Mouse (Mus musculus) hindlimb bud, embryonic 11.5 days (tissue): ENCODE measurements around the gene Ccdc155.
"Not testable (repeated sequence)": the region's sequence is repeated elsewhere in the genome, so short reads cannot be mapped to it uniquely, and the experiment has no call there.

Experiments
- DNase-seq: peaks from one replicate; pipeline ENCODE4 v3.0.0-alpha.2; 2012; ENCODE audit warnings: low read depth, low spot score; ENCODE audit errors: extremely low spot score

Ccdc155 gene

GRCm38 (mm10) chr7:45165701-45166100 lies 39.0 kb downstream of the Ccdc155 start:
- no peak for DNase-seq

- no peak for DNase-seq
Measured at GRCm38 (mm10) chr7:45164833-45165232, 39.9 kb downstream of the Ccdc155 start.

- no peak for DNase-seq
Measured at GRCm38 (mm10) chr7:45163735-45164490, 40.8 kb downstream of the Ccdc155 start, which contains the start of gene Slc17a7. Gene Slc17a7 (plus strand): TSS chr7:45163949.

DNA sequence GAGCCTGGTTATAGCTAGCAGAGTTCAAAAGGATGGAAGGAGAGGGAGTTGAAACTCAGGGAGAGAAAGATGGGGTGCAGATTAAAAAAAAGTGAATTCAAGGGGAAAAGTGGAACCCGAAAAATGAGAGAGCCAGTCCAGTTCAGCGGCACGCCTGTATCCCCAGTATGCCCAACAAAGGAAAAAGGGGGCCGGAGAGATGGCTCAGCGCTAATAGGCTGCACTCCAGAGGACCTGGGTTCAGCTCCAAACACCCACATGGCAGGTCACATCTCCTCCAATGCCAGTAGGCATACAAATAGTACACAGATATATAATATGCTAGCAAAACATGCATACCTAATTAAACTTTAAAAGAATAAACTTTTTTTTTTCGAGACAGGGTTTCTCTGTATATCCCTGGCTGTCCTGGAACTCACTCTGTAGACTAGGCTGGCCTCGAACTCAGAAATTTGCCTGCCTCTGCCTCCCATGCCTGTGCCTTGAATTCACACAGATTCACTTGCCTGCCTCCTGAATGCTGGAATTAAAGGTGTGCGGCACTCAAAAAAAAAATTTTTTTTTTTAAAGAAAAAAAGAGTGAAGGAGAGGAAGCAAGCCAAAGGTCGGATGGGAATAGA lies 41.6 kb downstream of the Ccdc155 start:
- DNase-seq: no peak

DNA sequence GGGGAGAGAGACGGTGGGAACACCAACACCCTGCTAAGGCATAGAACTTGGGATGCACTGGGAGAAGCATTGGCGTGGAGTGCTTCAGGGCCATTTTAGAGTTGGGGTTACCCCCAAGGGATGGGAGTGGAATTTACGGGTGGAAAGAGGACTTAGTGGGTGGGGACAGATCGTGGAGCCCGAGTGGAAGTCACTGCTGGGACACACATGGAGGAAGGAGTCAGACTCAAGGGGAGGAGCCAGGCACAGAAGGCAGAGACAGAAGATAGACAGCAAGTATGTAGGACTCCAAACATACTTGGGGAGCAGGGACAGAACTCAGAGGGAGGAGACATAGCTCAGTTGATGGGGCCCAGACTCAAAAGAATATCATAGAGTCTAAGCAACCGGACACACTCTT lies 42.1 kb downstream of the Ccdc155 start:
- no peak for DNase-seq

DNA sequence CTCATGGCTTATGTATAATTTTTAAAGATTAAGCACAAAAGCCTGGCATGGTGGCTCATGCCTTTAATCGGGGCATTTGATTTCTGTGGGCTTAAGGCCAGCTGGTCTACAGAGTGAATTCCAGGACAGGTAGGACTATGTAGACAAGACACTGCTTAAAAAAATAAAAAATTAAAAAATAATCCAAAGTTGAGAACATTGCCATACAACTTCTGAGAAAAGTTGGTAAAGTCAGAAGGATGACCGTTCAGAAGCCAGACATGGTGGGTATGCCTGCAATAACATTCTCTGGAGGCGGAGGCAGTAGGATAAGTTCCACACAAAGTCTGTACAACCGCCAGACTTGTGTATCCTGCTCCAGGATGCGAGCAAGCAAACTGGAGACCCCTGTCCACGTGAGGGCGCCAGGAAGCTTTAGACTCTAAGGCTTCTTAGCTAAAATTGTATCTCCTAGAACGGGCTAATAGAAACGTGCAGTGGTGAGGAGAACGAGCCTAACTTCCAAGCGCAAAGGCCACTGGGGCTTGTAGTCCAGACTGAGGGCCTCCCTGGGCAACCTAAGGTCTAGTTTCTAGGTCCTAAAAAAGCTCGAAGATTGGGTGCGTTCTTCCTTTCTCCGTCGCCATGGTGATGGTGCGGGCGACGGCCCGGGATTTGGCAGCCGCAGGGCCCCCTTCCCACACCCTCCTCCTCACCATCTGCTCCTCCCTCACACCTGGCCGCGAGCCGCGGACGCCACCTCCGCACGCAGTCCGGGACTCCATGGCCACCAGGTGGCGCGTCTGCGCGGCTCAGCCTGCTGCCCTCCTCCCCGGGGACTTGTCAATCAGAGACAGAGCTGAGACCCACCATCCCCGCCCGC lies 42.8 kb downstream of the Ccdc155 start:
- peak; percentile 75 for DNase-seq

DNA sequence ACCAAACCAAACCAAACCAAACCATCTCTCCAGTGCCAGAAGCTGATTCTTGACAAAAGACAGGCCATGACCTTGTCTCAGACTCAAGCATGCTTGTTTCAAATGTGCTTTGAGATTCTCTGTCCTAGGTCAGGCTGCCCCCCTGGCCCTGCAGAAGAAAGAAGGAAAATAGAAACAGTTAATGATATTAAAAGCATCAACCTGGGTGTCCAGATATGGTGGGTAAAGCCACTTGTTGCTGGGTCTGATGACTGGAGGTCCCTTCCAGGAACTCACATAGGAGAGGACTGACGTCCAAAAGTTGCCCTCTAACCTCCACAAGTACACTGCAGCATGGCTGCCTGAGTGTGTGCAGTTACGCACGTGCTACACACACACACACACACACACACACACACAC lies 43.8 kb downstream of the Ccdc155 start:
- DNase-seq: no peak

DNA sequence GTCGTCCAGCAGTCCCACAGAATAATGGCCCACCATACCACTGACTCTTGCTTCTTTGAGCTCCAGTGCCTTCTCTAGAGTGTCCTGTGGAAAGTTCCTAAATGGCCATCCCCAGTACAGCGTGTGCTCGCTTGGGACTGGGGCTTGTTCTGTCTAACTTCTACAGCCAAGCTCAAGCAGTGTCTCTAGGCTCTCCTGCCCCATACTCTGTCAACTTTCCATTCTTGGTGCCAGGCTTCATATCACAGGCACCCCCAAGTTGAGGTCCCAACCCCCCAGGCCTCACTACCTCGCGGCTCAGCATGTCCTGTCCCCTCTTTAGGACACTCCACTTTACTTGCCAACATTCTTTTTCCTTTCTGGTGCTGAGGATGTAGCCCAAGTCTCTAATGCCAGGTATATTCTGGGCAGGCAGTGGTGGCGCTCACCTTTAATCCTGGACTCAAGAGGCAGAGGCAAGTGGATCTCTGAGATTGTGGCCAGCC lies 44.3 kb downstream of the Ccdc155 start:
- DNase-seq: no peak

DNA sequence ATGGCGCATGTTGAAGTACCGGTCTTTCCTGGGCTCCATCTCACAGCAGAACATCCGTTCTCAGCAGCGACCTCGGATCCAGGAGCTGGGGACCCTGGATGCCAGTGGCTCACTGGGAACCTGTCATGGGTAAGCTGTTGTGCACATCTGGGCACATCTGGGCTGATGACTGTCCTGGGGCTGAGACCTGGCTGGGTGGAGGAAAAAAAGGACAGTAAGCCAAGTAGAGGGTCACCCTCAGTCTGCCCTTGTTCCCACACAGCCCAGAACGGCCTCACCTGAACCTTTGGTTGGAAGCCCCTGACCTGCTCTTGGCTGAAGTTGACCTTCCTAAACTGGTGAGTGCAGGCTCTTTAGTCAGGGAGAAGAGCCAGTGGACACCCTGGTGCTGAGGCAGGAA lies 45.7 kb downstream of the Ccdc155 start:
- no peak for DNase-seq

GRCm38 (mm10) chr7:45157459-45157858 lies 47.2 kb downstream of the Ccdc155 start:
- DNase-seq: no peak

- no peak for DNase-seq
Measured at GRCm38 (mm10) chr7:45156206-45156605, 48.5 kb downstream of the Ccdc155 start.

DNA sequence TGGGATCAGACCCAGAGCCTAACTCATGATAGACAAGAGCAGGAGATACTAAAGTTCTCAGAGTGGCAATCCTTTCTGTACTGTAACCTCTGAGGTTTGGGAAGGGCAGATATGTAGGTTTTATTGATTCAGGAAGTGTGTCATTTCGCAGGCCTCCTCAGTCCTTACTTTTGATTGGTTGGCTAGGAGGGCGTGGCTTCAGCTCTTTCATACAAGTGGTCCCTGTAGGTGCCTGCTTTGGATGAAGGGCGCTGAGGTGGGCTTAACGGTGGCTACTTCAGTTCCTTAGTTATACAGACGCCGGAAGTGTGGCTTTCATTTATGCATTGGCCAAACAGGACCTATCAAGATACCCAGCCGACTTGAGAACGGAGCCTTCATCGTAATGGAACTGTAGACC lies 49.1 kb downstream of the Ccdc155 start:
- no peak for DNase-seq

- DNase-seq: no peak
Measured at GRCm38 (mm10) chr7:45154993-45155514, 49.6 kb downstream of the Ccdc155 start.

DNA sequence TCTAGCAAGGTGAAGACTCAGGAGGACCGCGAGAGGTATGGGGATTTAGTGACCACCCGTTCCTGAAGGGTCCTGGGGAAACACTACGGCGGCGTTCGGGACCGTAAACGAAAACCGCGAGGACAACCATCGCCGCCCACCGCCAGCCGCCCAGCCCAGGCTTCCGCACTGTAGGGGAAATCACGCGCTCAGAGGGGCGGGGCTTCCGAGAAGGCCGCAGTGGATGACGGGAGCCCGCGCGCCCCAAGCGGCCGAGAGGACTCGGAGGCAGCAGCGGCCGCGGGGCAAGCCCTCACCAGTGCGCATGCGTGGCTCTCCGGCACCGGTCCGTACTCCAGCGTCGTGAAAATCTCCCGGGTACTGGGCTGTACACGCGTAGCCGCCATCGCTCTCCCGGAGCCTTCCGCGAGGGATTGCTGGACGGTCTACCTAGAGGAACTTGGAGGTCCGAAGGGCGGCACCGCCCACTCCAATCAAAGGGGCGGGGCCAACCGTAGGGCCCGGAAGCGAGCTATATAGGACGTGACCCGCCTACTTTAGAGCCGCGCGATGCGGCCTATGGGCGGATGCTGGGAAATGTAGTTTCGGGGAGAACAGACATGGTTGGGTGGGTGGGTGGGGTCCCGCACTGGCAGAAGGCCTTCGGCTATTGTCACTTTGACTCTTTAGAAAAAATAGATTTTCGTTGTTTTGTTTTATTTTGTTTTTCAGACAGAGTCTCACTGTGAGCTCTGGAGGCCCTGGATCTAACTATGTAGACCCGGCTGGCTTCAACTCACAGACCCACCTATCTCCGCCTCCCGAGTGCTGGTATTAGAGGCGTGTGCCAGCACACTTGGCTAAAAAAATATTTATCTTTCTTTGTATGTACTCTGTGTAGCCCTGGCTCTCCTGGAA lies 50.3 kb downstream of the Ccdc155 start, which contains the start of the genes Pih1d1 and Aldh16a1:
TSS of gene Pih1d1 (plus strand) at position 208 of the 897 bp plus-strand sequence.
TSS of gene Aldh16a1 (minus strand) at position 489 of the 897 bp plus-strand sequence.
- peak; percentile 62 for DNase-seq

- DNase-seq: no peak
Measured at GRCm38 (mm10) chr7:45153586-45153985, 51.1 kb downstream of the Ccdc155 start.

DNA sequence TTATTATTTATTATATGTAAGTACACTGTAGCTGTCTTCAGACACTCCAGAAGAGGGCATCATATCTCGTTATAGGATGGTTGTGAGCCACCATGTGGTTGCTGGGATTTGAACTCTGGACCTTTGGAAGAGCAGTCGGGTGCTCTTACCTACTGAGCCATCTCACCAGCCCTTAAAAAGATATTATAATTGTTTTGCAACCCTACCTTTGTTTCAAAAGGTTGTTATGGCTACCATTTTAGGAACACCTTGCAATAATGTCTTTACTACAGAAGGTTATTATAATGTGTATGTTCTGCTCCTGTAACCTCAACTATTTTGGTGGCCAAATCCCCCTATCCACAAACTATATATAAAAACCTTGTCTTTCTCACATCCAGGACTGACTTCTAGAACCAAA lies 51.6 kb downstream of the Ccdc155 start:
- DNase-seq: not testable (repeated sequence)

DNA sequence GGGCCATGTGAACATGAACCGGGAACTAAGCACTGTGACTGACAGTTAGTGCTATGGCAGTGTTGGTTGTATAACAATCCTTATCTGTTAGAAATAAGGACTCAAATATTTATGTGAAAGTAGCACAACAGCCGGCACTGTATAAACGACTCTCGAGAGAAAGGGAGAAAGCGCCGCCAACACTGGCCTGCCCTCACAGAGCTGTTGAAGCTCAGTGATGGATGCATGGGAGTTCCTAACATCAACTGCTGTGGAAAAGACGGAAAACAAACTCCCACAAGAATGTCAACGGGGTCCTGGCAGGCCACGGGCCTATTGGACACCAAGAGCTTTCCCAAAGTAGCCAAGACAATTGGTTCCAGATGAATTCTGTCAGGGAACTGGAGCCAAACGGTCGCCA lies 53.4 kb downstream of the Ccdc155 start:
- DNase-seq: no peak

- DNase-seq: no peak
Measured at GRCm38 (mm10) chr7:45150321-45150720, 54.4 kb downstream of the Ccdc155 start.

- no peak for DNase-seq
Measured at GRCm38 (mm10) chr7:45149545-45149944, 55.1 kb downstream of the Ccdc155 start.

DNA sequence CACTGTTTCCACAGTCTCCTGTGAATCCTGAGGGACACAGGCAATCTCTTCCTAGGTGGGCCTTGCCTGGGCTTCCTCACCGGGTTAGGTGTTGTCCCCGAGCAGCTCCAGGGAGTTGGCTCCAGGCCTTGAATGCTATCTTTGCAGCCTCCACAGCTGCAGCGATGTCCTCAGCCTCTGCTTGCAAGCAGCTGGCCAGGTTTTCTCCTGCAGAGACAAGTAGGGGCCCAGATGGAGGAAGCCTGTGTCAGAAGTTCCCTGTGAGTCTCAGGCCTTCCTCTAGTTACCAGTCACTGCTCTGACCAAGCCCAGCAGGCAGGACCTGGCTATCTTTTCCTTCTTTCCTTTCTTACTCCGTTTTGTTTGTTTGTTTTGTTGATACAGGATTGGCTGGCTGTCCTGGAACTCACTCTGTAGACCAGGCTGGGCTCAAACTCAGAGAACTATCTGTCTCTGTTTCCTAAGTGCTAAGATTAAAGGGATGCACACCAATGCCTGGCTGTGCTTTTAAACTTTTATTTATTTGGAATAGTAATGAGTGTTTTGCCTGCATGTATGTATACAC lies 56.1 kb downstream of the Ccdc155 start:
- no peak for DNase-seq
